Mouse (Mus musculus): ENCODE results near the gene Rp9.

Rp9 gene

DNA sequence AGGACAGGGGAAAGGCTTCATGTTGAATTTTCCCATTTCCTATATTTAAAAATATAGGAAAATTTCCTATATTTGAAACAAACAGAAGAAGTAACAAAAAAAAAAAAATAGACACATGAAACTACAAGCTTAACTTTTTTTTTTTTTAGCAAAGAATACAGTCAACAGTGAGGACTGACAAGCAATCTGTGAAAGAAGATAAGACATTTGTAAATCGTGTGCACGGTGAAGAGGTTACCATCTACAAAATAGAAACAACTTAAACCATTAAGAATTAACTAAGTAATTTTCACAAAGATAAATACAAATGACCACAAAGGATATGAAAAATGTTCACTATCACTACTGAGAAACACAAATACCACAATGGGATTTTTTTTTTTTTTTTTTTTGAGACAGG, 103.3 kb downstream of the Rp9 start:
- no peak for DNase-seq (ENCODE audit: low spot score)
